Mouse (Mus musculus) cerebellum, adult 9-10 months (tissue): ENCODE measurements around the gene Ablim1.

Experiments
- DNase-seq: peaks from one replicate; pipeline ENCODE4 v3.0.0; 2022

Gene Ablim1

DNA sequence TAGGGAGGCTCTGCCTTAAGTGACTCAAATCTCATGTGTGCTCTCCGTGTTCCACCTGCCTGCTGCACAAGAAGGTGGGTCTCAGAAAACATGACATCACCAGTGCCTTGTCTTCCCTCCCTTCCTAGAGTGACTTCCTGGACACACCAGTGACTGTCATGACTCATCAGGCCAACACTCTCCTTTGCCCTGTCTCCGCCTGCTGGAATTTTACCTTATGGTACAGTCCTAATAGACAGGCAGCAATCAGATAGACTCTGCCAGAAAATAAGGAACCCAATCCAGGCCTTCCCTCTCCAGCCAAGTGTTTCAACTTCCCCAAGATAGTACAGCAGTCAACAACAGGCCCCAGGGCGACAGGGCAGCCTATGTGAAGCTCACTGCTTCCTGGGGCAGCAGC, 133.8 kb downstream of the Ablim1 start:
- DNase-seq, result peak; percentile 65

- DNase-seq, result no peak
Observed at GRCm38 (mm10) chr19:57180333-57180732, 134.4 kb downstream of the Ablim1 start.

DNA sequence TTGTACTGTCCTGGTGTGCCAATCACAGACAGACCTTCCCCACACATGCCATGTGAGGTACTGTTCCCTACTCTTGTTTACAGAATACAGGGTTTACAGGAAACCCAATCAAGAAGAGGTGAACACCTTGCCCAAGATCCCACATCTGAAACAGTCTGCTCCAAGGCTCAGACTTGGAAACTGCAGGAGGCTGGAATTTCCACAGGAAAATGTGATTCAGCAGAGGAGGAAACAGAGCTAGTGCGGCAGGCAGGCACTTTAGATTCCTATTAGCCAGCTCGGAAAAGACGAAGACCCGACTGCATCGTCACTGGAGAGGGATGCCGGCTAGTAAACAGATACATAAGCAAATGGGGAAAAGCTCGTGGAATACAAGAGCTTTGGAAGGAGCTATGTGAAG, 135.4 kb downstream of the Ablim1 start:
- DNase-seq, result no peak

DNA sequence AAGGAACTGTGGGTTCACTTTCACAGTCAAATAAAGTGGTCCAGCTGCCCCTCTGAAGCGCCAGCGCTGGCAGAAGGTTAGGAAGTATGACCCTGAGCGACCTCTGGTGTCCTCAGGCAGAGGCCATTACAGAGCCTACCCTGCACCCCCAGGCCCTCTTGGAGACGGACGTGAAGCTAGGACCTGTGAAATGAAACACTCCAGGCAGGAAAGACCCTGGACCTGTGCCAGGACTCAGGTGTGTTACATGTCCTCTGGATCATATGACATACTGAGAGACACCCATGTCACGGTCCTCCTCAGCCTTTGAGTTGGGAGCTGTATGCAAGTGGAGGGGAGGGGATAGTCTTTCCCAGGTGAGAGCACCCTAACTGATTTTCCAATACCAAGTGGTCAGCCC, 137.4 kb downstream of the Ablim1 start:
- no peak for DNase-seq

DNA sequence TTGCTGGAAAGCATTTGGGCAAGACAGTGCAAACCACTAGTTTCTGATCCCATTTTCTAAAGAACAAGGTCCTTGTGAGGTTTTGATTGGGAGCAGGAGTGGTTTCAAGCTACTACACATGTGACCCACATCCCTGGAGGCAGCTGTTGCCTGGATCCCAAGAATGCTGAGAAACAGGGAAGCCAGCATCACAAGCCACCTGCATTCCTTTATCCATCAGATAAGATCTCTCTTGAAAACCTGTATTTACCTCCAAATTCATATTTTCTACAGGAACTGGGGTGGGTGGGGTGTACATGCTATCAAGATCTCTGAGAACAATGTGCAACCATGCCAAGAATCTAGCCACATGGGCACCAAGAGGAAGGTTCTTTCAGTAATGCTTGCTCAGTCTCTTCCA, 139.6 kb downstream of the Ablim1 start:
- no peak for DNase-seq

GRCm38 (mm10) chr19:57174541-57174940, 140.2 kb downstream of the Ablim1 start:
- DNase-seq, result no peak

DNA sequence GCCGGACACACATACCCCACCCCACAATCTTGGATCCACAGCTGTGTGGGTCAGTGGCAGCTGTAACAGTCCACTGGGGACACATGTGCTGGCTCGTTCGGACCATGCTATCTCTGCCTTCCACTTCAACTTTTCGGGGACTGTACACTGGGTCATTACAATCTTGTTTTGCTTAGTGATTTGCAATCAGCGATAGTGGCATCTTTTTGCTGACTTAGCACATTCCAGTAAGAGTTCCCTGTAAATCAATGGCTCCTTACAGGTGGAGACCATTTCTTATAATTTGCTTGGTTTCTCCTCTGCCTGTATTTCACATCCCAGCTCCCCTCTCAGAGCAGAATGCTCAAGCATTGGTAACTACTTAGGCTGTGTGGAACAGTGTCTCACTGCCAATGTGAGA, 140.7 kb downstream of the Ablim1 start:
- no peak for DNase-seq

- no peak for DNase-seq
Observed at GRCm38 (mm10) chr19:57172321-57172720, 142.4 kb downstream of the Ablim1 start.

- DNase-seq, result no peak
Observed at GRCm38 (mm10) chr19:57170880-57171279, 143.8 kb downstream of the Ablim1 start.

- no peak for DNase-seq
Observed at GRCm38 (mm10) chr19:57169485-57169884, 145.2 kb downstream of the Ablim1 start.

GRCm38 (mm10) chr19:57167721-57168120, 147.0 kb downstream of the Ablim1 start:
- no peak for DNase-seq

DNA sequence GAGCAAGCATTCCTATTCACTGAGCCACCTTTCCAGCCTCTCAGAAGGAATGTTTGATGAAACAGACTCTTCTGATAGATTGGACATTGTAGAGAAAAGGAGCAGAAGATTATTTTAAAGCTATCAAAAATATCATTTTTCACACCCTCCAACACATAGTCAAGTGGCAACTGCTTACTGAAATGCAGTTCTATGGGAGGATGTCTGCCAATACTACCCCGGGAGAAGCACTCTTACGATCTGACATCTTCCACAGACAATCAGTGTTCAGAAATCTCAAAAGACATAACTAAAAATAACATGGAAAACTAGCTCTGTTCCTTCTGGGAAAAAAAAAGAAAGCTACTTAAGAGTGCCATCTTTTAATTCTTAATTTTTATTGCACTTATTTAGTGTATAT, 149.8 kb downstream of the Ablim1 start:
- DNase-seq, result no peak

DNA sequence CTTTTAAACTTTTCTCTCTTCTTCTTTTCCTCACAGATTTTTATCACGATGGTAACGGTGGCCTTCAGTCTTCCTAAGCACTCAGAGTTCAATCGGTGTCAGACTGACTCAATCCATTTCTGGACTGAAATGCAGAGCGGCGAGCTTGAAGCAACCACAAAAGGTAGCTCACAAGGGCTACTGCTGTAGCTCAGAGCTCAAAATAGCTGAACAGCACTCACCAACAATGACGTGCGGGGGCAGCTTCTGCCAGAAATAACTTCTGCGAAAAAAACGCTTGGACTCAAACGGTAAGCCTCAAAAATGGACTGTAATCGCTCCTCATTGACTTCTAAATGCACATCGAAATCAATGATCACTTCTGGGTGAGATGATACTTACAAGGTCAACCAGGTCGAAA, 151.4 kb downstream of the Ablim1 start:
- DNase-seq, result peak; percentile 71

- DNase-seq, result peak; percentile 78
Observed at GRCm38 (mm10) chr19:57161978-57162727, 152.6 kb downstream of the Ablim1 start.

DNA sequence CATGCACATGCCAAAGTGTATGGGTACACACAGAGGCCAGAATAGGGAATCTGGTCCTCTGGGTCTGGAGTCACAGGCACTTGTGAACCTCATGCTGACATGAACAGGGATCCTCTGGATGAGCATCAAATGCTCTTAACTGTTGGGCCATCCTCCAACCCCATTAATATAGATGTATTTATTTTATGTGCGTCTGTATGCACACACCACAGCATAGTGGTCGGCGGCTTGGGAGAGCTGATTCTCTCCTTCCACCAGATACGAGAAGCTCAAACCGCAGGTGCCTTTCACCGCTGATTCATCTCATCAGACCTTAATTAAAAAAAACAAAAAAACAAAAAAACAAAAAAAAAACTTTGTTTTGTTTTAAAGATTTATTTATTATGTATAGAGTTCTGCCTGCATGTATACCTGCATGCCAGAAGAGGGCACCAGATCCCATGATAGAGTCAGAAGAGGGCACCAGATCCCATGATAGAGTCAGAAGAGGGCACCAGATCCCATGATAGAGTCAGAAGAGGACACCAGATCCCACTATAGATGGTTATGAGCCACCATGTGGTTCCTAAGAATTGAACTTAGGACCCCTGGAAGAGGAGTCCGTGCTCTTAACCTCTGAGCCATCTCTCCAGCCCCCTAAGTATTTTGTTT, 153.6 kb downstream of the Ablim1 start:
- peak; percentile 86 for DNase-seq

GRCm38 (mm10) chr19:57157731-57158343, 156.9 kb downstream of the Ablim1 start:
- DNase-seq, result no peak

- peak; percentile 65 for DNase-seq
Observed at GRCm38 (mm10) chr19:57155121-57155884, 159.4 kb downstream of the Ablim1 start.

DNA sequence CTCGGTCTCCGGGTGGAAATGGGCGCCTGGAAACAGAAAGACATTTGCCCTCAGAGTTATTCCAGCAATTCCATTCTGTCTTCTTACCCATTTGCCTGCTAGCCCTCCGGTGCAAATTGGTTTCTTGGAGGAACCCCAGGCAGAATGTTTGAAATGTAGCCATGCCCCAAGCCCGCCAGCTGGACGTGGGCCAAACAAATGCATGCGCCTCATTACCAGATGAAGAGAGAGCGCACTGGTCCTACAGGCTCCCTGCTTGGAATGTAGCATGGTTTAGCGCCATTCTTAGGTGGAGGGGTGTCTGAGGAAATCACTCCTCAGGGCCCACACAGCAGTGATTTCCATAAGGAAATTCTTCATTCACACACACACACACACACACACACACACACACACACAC, 162.4 kb downstream of the Ablim1 start:
- peak; percentile 98 for DNase-seq

DNA sequence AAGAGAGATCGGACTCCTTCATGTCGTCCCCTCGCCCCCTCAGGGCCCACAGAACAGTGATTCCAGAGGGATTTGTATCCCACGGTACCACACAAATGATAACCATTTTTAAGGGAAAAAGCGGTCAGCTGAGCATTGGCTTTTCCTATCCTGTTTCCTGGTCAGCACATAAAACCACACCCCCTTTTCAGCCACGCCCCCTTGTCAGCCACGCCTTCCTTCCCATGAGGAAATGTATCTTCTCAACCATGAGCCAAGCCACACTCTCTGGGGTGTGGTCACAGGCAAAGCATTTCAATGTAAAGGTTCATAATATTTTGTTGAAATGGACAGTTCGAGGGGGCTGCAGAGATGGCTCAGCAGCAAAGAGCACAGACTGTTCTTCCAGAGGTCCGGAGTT, 163.2 kb downstream of the Ablim1 start:
- no peak for DNase-seq

DNA sequence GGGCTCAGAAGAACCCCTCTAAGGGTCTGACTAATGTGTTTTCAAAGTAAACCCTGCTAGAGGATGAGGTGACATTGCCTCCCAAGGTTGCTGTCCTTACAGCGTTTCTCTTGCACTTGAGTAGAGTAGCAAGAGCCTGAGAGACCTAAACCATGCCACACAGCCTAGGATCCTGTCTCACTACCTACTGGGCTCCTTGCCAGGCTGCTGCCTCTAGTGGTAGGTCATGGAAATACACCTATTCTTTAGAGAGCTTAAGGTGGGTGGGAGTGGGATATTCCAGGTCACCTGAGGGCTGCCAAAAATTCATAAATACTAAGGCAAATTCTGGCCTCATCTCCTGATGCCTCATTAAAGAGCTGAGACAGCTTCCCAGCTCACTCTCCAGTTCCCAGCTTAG, 164.4 kb downstream of the Ablim1 start:
- DNase-seq, result peak; percentile 77

DNA sequence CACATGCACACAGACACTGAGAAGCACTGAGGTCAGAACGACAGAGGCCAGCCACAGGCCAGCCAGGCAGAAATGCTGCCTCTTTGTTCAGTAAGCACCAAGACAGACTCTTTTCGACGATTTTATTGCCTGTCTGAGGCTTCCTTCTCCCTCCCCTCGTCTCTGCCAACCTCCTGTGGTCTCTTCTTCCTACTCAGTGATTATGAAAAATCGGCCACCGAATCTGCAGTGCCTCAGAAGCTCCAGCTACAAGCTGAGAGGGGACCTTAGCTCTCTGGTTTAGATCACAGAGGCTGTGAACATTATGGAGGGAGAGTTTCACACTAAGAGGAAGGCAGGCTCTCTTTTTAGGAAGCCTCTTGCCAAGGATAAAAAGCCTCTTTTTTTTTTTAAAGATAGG, 167.0 kb downstream of the Ablim1 start:
- DNase-seq, result no peak

GRCm38 (mm10) chr19:57146936-57147335, 167.8 kb downstream of the Ablim1 start:
- no peak for DNase-seq

DNA sequence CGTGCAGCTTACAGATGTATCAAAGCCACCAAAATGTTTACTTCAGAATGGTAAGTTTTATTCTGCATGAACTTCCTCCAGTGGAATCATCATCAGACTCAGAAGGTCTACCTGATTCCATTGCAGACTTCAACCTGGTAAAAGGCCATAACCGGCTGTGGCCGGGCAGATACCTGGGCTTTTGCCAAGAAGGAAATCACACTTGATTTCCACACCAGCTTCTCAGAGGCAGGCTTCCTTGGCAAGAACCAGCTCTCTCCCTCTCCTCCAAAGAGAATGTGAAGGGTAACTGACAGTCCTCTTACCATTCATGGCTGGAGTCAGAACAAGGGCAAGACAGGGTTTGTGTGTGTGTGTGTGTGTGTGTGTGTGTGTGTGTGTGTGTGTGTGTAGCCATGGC, 171.1 kb downstream of the Ablim1 start:
- no peak for DNase-seq
